Mouse (Mus musculus): Measurements from ENCODE around the gene Zpbp2. TPM values are rescaled to one million over a fixed set of nuclear protein-coding genes. Genes with fewer than 3 reads are reported as not detected.

Zpbp2 gene
- 0.60 TPM for polyA plus RNA-seq (2014; fragmentation: Illumina TruSeq; extraction: RNeasy Lipid Tissue Mini Kit (QIAGEN cat#74804))

DNA sequence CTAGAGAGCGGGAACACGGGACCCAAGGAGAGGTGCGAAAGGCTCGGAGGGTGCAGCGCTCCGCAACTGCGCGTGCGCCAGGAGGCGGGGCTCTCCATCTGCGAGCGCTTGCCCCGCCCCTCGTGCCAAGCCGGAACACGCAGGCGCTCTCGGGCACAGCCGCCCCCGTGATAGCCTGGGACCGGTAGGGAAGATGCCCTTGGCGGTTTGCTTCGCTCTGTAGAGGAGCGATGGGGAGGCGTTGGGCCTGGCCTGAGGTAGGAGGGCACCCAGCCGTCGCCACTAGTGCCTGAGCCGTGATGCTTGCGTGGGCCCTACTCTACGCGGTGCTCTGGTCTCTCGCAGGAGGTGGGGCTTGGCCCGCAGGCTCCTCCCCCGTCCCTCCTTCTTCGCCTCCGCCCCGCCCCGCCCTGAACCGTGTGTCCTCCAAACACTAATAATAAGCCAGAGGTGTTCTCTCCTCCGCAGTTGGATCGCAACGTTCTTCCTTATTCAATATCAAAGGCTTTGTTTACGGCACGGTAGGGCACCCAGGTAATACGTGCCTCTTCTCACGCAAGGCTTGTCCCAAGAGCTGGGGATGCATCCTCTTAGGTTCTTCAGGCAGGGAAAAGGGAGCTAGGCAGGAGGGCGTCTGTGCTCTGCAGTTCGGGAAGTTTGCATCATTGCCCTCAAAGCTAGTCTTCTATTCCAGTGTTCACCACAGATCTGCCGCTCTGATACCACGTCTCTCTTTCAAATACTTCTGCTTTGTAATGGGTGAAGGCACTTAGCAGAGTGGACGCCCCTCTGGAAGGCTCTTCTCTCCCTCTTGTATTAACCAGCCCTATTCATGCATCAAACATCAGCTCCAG, at the start of gene Zpbp2:
Gene Zpbp2, plus strand, starts transcription at position 123 of the 854 bp plus-strand sequence.

DNA sequence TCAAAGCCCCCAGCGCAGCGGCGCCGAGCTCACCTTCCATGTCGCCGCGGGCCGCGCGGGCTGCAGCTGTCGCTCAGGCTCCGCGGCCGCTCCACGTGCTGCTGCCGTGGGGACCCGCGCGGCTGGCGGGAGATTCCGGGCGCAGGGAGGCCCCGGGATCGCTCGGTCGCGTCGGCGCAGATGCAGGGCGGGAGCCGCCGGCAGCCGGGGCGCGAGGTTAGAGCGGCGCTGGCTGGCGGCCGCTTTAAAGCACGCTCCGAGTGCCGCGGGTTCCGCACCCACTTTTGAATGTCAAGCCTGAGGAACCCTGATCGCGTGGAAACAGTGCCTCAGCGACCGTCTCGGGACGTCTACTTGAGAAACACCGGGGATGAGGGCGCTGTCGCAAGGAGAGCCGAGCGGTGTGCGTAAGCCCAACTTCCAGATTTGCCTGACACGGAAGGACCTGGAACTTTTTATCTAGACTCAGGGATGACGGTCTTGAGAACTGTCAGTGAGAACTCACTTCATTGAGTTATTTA, 5.1 kb upstream of the Zpbp2 start, which contains the start of gene Ikzf3:
Gene Ikzf3, minus strand, starts transcription at position 321 of the 521 bp plus-strand sequence.

DNA sequence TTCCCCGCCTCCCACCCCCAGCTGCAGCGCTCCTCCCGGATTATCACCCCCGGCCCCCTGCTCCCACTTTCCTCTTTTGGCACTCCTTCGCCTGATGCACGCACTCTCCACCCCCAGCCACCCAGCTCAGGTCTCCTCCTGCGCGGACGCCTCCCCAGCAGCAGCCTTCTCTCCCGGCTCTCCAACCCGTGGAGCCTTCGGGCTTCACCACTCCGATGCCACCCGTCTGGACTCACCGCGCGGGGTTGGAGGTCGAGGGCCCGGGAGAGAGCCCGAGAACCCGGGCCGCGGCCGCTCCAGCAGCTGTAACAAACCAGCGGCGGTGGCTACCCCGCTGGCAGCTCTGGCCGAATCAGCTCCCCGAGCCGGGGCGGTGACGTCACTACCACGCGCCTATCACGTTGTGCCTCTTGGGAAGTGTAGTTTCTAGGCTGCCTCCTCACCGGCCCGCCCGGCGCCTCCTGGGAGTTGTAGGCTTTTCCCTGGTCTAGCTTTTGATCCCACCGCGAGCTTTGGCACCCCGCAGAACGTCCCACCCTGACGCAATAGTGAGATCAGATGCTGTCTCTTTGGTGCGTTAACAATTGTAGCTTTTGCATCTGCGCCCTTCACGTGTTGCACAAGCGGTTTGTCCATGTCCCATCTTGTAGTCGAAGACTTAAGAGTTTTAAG, 36.1 kb downstream of the Zpbp2 start, which contains the start of gene Ormdl3:
Gene Ormdl3, minus strand, starts transcription at position 477 of the 672 bp plus-strand sequence.

DNA sequence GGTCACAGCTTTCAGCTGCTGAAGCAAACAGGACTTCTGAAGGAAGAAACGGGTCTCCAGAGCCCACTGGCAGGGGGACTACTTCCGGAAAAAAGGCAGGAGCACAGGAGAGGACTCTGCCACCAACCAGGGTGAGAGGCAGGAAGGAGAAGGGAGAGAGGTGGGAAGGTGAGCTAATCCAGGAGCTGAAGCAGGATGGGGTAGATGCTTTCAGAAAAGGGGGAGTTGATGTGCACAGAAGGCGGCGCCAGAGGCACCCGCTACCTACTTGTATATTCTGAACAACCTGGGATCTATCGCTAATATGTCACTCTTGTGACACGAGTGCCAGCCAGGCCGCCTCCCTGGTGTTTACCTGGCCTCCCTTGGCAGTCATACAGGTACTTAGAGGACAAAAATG, 47.1 kb downstream of the Zpbp2 start, which contains the start of gene Lrrc3c:
Gene Lrrc3c, plus strand, starts transcription at position 301 of the 400 bp plus-strand sequence.

Other genes with a start within 250 kb of the Zpbp2 start
- gene Neurod2, start 221.4 kb upstream of the Zpbp2 start, polyA plus RNA-seq (2014; fragmentation: Illumina TruSeq; extraction: RNeasy Lipid Tissue Mini Kit (QIAGEN cat#74804)) = not detected
- gene Ppp1r1b, start 202.7 kb upstream of the Zpbp2 start, polyA plus RNA-seq (2014; fragmentation: Illumina TruSeq; extraction: RNeasy Lipid Tissue Mini Kit (QIAGEN cat#74804)) = 1.1 TPM
- 0.91 TPM for gene Stard3, start 192.7 kb upstream of the Zpbp2 start, polyA plus RNA-seq (2014; fragmentation: Illumina TruSeq; extraction: RNeasy Lipid Tissue Mini Kit (QIAGEN cat#74804))
- not detected for gene Tcap, start 167.3 kb upstream of the Zpbp2 start, polyA plus RNA-seq (2014; fragmentation: Illumina TruSeq; extraction: RNeasy Lipid Tissue Mini Kit (QIAGEN cat#74804))
- not detected for gene Pnmt, start 164.6 kb upstream of the Zpbp2 start, polyA plus RNA-seq (2014; fragmentation: Illumina TruSeq; extraction: RNeasy Lipid Tissue Mini Kit (QIAGEN cat#74804))
- not detected for gene Pgap3, start 150.6 kb upstream of the Zpbp2 start, polyA plus RNA-seq (2014; fragmentation: Illumina TruSeq; extraction: RNeasy Lipid Tissue Mini Kit (QIAGEN cat#74804))
- 0.71 TPM for gene Erbb2, start 138.6 kb upstream of the Zpbp2 start, polyA plus RNA-seq (2014; fragmentation: Illumina TruSeq; extraction: RNeasy Lipid Tissue Mini Kit (QIAGEN cat#74804))
- 30.3 TPM for gene Mien1, start 112.1 kb upstream of the Zpbp2 start, polyA plus RNA-seq (2014; fragmentation: Illumina TruSeq; extraction: RNeasy Lipid Tissue Mini Kit (QIAGEN cat#74804))
- gene Grb7, start 104.7 kb upstream of the Zpbp2 start, polyA plus RNA-seq (2014; fragmentation: Illumina TruSeq; extraction: RNeasy Lipid Tissue Mini Kit (QIAGEN cat#74804)) = 0.31 TPM
- gene Ikzf3, start 5.1 kb upstream of the Zpbp2 start, polyA plus RNA-seq (2014; fragmentation: Illumina TruSeq; extraction: RNeasy Lipid Tissue Mini Kit (QIAGEN cat#74804)) = 0.31 TPM
- 6.9 TPM for gene Ormdl3, start 36.3 kb downstream of the Zpbp2 start, polyA plus RNA-seq (2014; fragmentation: Illumina TruSeq; extraction: RNeasy Lipid Tissue Mini Kit (QIAGEN cat#74804))
- gene Lrrc3c, start 47.2 kb downstream of the Zpbp2 start, polyA plus RNA-seq (2014; fragmentation: Illumina TruSeq; extraction: RNeasy Lipid Tissue Mini Kit (QIAGEN cat#74804)) = not detected
- gene Gm12355, start 74.6 kb downstream of the Zpbp2 start, polyA plus RNA-seq (2014; fragmentation: Illumina TruSeq; extraction: RNeasy Lipid Tissue Mini Kit (QIAGEN cat#74804)) = 0.80 TPM
- gene Gsdma3, start 75.3 kb downstream of the Zpbp2 start, polyA plus RNA-seq (2014; fragmentation: Illumina TruSeq; extraction: RNeasy Lipid Tissue Mini Kit (QIAGEN cat#74804)) = not detected
- not detected for gene Gsdma2, start 95.7 kb downstream of the Zpbp2 start, polyA plus RNA-seq (2014; fragmentation: Illumina TruSeq; extraction: RNeasy Lipid Tissue Mini Kit (QIAGEN cat#74804))
- gene Gsdma, start 113.3 kb downstream of the Zpbp2 start, polyA plus RNA-seq (2014; fragmentation: Illumina TruSeq; extraction: RNeasy Lipid Tissue Mini Kit (QIAGEN cat#74804)) = not detected
- gene Psmd3, start 131.5 kb downstream of the Zpbp2 start, polyA plus RNA-seq (2014; fragmentation: Illumina TruSeq; extraction: RNeasy Lipid Tissue Mini Kit (QIAGEN cat#74804)) = 14.8 TPM
- gene Csf3, start 150.2 kb downstream of the Zpbp2 start, polyA plus RNA-seq (2014; fragmentation: Illumina TruSeq; extraction: RNeasy Lipid Tissue Mini Kit (QIAGEN cat#74804)) = not detected
- gene Med24, start 178.3 kb downstream of the Zpbp2 start, polyA plus RNA-seq (2014; fragmentation: Illumina TruSeq; extraction: RNeasy Lipid Tissue Mini Kit (QIAGEN cat#74804)) = 6.5 TPM
- 8.4 TPM for gene Thra, start 189.5 kb downstream of the Zpbp2 start, polyA plus RNA-seq (2014; fragmentation: Illumina TruSeq; extraction: RNeasy Lipid Tissue Mini Kit (QIAGEN cat#74804))
- 1.6 TPM for gene Nr1d1, start 224.2 kb downstream of the Zpbp2 start, polyA plus RNA-seq (2014; fragmentation: Illumina TruSeq; extraction: RNeasy Lipid Tissue Mini Kit (QIAGEN cat#74804))
- gene Msl1, start 244.4 kb downstream of the Zpbp2 start, polyA plus RNA-seq (2014; fragmentation: Illumina TruSeq; extraction: RNeasy Lipid Tissue Mini Kit (QIAGEN cat#74804)) = 113 TPM